Mouse (Mus musculus): Measurements from ENCODE around the gene Ostm1. TPM values are rescaled to one million over a fixed set of nuclear protein-coding genes. Genes with fewer than 3 reads are reported as not detected.

The Ostm1 gene
- polyA plus RNA-seq, 1 experiment from 2014 or later, result 41.8 TPM

GRCm38 (mm10) chr10:42687873-42688272 lies 104.3 kb downstream of the Ostm1 start:
- DNase-seq (ENCODE audit: low spot score), result no peak
- Histone ChIP-seq H3K4me2 (replicated peaks) (no peak overlapping the region), H3K27me3 (ENCODE audit: control insufficient read depth, insufficient read depth, low read length) (no peaks in the 10 kb centered on the region), H3K27ac (no peak overlapping the region), H3K4me1 (replicated peaks; ENCODE audit: control insufficient read depth, insufficient read depth, low read length) (0 out of 2 replicates have a peak, but pooled peaks cover 3% of the 10 kb centered on the region), H3K9ac (no peak overlapping the region), H3K36me3 (replicated peaks; ENCODE audit: control insufficient read depth, insufficient read depth) (peaks cover 10% of the 10 kb centered on the region), H3K4me3 (replicated peaks; ENCODE audit: low read length) (no peak overlapping the region), H3K9me3 (ENCODE audit: control insufficient read depth, low read length) (no peaks in the 10 kb centered on the region)
- WGBS, result 93% methylated on average over 5 of the region's 5 CpGs
- ATAC-seq (ENCODE audit: low FRiP score), result no peak

GRCm38 (mm10) chr10:42689694-42690093 lies 106.1 kb downstream of the Ostm1 start:
- Histone ChIP-seq H3K27me3 (ENCODE audit: control insufficient read depth, insufficient read depth, low read length) (no peaks in the 10 kb centered on the region), H3K4me1 (replicated peaks; ENCODE audit: control insufficient read depth, insufficient read depth, low read length) (0 out of 2 replicates have a peak, but pooled peaks cover 3% of the 10 kb centered on the region), H3K9ac (no peak overlapping the region), H3K36me3 (replicated peaks; ENCODE audit: control insufficient read depth, insufficient read depth) (no peaks in the 10 kb centered on the region), H3K4me2 (replicated peaks) (no peak overlapping the region), H3K4me3 (replicated peaks; ENCODE audit: low read length) (no peak overlapping the region), H3K27ac (no peak overlapping the region), H3K9me3 (ENCODE audit: control insufficient read depth, low read length) (no peaks in the 10 kb centered on the region)
- WGBS, result 68% methylated on average over 1 of the region's 1 CpGs
- DNase-seq (ENCODE audit: low spot score) (no peak), ATAC-seq (ENCODE audit: low FRiP score) (no peak)

- Histone ChIP-seq H3K9ac (peak overlapping the region; percentile 18; the same call in 1 of the 2 replicates), H3K9me3 (ENCODE audit: control insufficient read depth, low read length) (no peaks in the 10 kb centered on the region), H3K27me3 (ENCODE audit: control insufficient read depth, insufficient read depth, low read length) (no peaks in the 10 kb centered on the region), H3K4me3 (replicated peaks; ENCODE audit: low read length) (peak overlapping the region; percentile 5; the same call in 1 of the 2 replicates), H3K27ac (peak overlapping the region; percentile 68), H3K4me2 (replicated peaks) (peak overlapping the region; percentile 41), H3K36me3 (replicated peaks; ENCODE audit: control insufficient read depth, insufficient read depth) (no peaks in the 10 kb centered on the region), H3K4me1 (replicated peaks; ENCODE audit: control insufficient read depth, insufficient read depth, low read length) (0 out of 2 replicates have a peak, but pooled peaks cover 3% of the 10 kb centered on the region)
- DNase-seq (ENCODE audit: low spot score) (no peak), ATAC-seq (ENCODE audit: low FRiP score) (peak; percentile 51; the same call in 1 of the 2 replicates)
- WGBS, result 39% methylated on average over 17 of the region's 17 CpGs
Measured at GRCm38 (mm10) chr10:42690233-42691028, 106.8 kb downstream of the Ostm1 start.

GRCm38 (mm10) chr10:42691051-42691450 lies 107.4 kb downstream of the Ostm1 start:
- 0 out of 2 replicates have a peak, but pooled peaks cover 3% of the 10 kb centered on the region for H3K4me1 ChIP-seq (replicated peaks; ENCODE audit: control insufficient read depth, insufficient read depth, low read length)
- H3K36me3 ChIP-seq (replicated peaks; ENCODE audit: control insufficient read depth, insufficient read depth), result no peaks in the 10 kb centered on the region; the same call in 1 of the 2 replicates
- no peak for DNase-seq (ENCODE audit: low spot score)
- H3K9me3 ChIP-seq (ENCODE audit: control insufficient read depth, low read length), result no peaks in the 10 kb centered on the region
- no peaks in the 10 kb centered on the region for H3K27me3 ChIP-seq (ENCODE audit: control insufficient read depth, insufficient read depth, low read length)
- 0 out of 2 replicates have a peak overlapping the region, but pooled peaks have one; percentile 18 for H3K9ac ChIP-seq
- H3K4me2 ChIP-seq (replicated peaks), result peak overlapping the region; percentile 41
- ATAC-seq (ENCODE audit: low FRiP score), result no peak
- H3K4me3 ChIP-seq (replicated peaks; ENCODE audit: low read length), result peak overlapping the region; percentile 5; the same call in 1 of the 2 replicates
- peak overlapping the region; percentile 68 for H3K27ac ChIP-seq
- WGBS, result 63% methylated on average over 2 of the region's 2 CpGs

- Histone ChIP-seq H3K36me3 (replicated peaks; ENCODE audit: control insufficient read depth, insufficient read depth) (no peaks in the 10 kb centered on the region; the same call in 1 of the 2 replicates), H3K27me3 (ENCODE audit: control insufficient read depth, insufficient read depth, low read length) (no peaks in the 10 kb centered on the region), H3K9ac (no peak overlapping the region), H3K27ac (no peak overlapping the region), H3K4me1 (replicated peaks; ENCODE audit: control insufficient read depth, insufficient read depth, low read length) (0 out of 2 replicates have a peak, but pooled peaks cover 3% of the 10 kb centered on the region), H3K4me3 (replicated peaks; ENCODE audit: low read length) (no peak overlapping the region), H3K4me2 (replicated peaks) (no peak overlapping the region), H3K9me3 (ENCODE audit: control insufficient read depth, low read length) (no peaks in the 10 kb centered on the region)
- WGBS, result 89% methylated on average over 2 of the region's 2 CpGs
- ATAC-seq (ENCODE audit: low FRiP score), result no peak
- no peak for DNase-seq (ENCODE audit: low spot score)
Measured at GRCm38 (mm10) chr10:42692095-42692494, 108.5 kb downstream of the Ostm1 start.

- H3K27ac ChIP-seq, result no peak overlapping the region
Measured at GRCm38 (mm10) chr10:42692794-42693193, 109.2 kb downstream of the Ostm1 start.

GRCm38 (mm10) chr10:42693482-42693881 lies 109.9 kb downstream of the Ostm1 start:
- Histone ChIP-seq H3K27ac (no peak overlapping the region), H3K9me3 (ENCODE audit: control insufficient read depth, low read length) (no peaks in the 10 kb centered on the region), H3K36me3 (replicated peaks; ENCODE audit: control insufficient read depth, insufficient read depth) (peaks cover 4% of the 10 kb centered on the region), H3K4me3 (replicated peaks; ENCODE audit: low read length) (no peak overlapping the region), H3K9ac (no peak overlapping the region), H3K4me1 (replicated peaks; ENCODE audit: control insufficient read depth, insufficient read depth, low read length) (0 out of 2 replicates have a peak, but pooled peaks cover 3% of the 10 kb centered on the region), H3K4me2 (replicated peaks) (no peak overlapping the region), H3K27me3 (ENCODE audit: control insufficient read depth, insufficient read depth, low read length) (no peaks in the 10 kb centered on the region)
- no peak for ATAC-seq (ENCODE audit: low FRiP score)
- 89% methylated on average over 2 of the region's 2 CpGs for WGBS
- no peak for DNase-seq (ENCODE audit: low spot score)

More at GRCm38 (mm10) chr10:42692794-42693193, 109.2 kb downstream of the Ostm1 start:
- Histone ChIP-seq H3K9ac (no peak overlapping the region), H3K27me3 (ENCODE audit: control insufficient read depth, insufficient read depth, low read length) (no peaks in the 10 kb centered on the region), H3K36me3 (replicated peaks; ENCODE audit: control insufficient read depth, insufficient read depth) (no peaks in the 10 kb centered on the region; the same call in none of the 2 replicates), H3K9me3 (ENCODE audit: control insufficient read depth, low read length) (no peaks in the 10 kb centered on the region), H3K4me1 (replicated peaks; ENCODE audit: control insufficient read depth, insufficient read depth, low read length) (0 out of 2 replicates have a peak, but pooled peaks cover 3% of the 10 kb centered on the region), H3K4me3 (replicated peaks; ENCODE audit: low read length) (no peak overlapping the region), H3K4me2 (replicated peaks) (no peak overlapping the region)
- ATAC-seq (ENCODE audit: low FRiP score) (no peak), DNase-seq (ENCODE audit: low spot score) (no peak)

GRCm38 (mm10) chr10:42696361-42696760 lies 112.7 kb downstream of the Ostm1 start:
- Histone ChIP-seq H3K36me3 (replicated peaks; ENCODE audit: control insufficient read depth, insufficient read depth) (peaks cover 26% of the 10 kb centered on the region), H3K27ac (no peak overlapping the region), H3K4me3 (replicated peaks; ENCODE audit: low read length) (no peak overlapping the region), H3K27me3 (ENCODE audit: control insufficient read depth, insufficient read depth, low read length) (no peaks in the 10 kb centered on the region), H3K4me2 (replicated peaks) (no peak overlapping the region), H3K9me3 (ENCODE audit: control insufficient read depth, low read length) (no peaks in the 10 kb centered on the region), H3K9ac (no peak overlapping the region), H3K4me1 (replicated peaks; ENCODE audit: control insufficient read depth, insufficient read depth, low read length) (no peaks in the 10 kb centered on the region)
- DNase-seq (ENCODE audit: low spot score) (no peak), ATAC-seq (ENCODE audit: low FRiP score) (no peak)
- 79% methylated on average over 13 of the region's 13 CpGs for WGBS

GRCm38 (mm10) chr10:42697007-42697406 lies 113.4 kb downstream of the Ostm1 start:
- Histone ChIP-seq H3K4me3 (replicated peaks; ENCODE audit: low read length) (no peak overlapping the region), H3K9me3 (ENCODE audit: control insufficient read depth, low read length) (no peaks in the 10 kb centered on the region), H3K27ac (no peak overlapping the region), H3K9ac (no peak overlapping the region), H3K27me3 (ENCODE audit: control insufficient read depth, insufficient read depth, low read length) (no peaks in the 10 kb centered on the region), H3K4me2 (replicated peaks) (no peak overlapping the region), H3K36me3 (replicated peaks; ENCODE audit: control insufficient read depth, insufficient read depth) (peaks cover 32% of the 10 kb centered on the region), H3K4me1 (replicated peaks; ENCODE audit: control insufficient read depth, insufficient read depth, low read length) (no peaks in the 10 kb centered on the region)
- no peak for ATAC-seq (ENCODE audit: low FRiP score)
- DNase-seq (ENCODE audit: low spot score), result peak; percentile 75
- WGBS, result 31% methylated on average over 8 of the region's 8 CpGs
